Mouse (Mus musculus) adrenal gland, adult 18-20 months (tissue): ENCODE results near the gene Spata31d1a. TPM values are rescaled to one million over a fixed set of nuclear protein-coding genes. Genes with fewer than 3 reads are reported as not detected.

Source experiments
- DNase-seq, 2 experiments: peaks; one replicate each; pipeline ENCODE4 v3.0.0; 2021 to 2022; ENCODE audit warnings: low spot score in 2 of 2
- total RNA-seq, 2 experiments: library from RNA; stranded (reverse); gene quantifications; 1 replicate in 1 of 2; 2 replicates in 1 of 2; pipeline ENCODE4 v1.2.3; 2021

Spata31d1a gene
- total RNA-seq, 2 experiments from 2014 or later, result not detected

DNA sequence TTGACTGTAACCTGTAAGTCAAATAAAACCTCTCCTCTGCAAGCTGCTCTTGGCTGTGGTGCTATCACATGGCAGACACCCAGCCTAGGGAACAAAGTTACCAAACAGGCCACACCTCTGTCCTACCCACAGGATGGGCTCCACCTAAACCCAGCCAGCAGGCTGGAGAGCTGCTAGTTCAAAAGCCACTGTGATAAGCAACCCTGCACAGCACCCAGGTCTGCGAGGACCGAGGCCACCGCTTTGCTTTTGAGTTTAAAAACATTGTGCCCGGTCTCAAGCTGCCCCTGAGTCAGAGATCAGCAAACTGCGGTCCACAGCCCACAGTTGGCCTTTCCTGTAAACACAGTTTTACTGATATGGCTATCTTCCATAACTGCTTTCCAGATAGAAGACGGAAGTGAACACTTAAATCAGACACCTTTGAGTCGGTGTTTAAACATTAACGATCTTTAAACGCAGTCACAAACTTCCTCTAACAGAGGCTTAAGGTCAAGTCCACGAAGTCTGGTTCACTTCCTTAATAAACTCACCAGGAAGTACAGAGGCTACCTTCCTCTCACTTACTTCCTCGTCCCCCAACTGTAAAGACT, 41.5 kb downstream of the Spata31d1a start:
- DNase-seq, result no peak

DNA sequence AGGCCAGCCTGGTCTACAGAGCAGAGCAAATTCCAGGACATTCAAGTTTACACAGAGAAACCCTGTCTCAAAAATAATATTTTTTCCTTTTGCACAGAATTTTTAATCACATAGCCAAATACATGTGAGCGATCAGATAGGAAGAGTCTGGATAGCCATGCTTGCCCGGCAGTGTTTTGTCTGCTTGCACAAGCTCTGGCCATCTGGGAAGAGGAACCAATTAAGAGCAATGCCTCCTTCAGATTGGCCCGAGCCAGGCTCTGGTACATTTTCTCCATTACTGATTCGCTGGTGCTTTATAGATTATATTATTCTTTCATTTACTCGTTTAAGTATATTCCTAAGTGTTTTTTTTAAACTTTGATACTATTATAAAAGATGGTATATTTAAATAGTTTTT, 42.4 kb downstream of the Spata31d1a start:
- DNase-seq, result no peak

GRCm38 (mm10) chr13:59663939-59664712, 46.0 kb downstream of the Spata31d1a start:
- no peak for DNase-seq

GRCm38 (mm10) chr13:59661966-59662365, 48.2 kb downstream of the Spata31d1a start:
- DNase-seq, result no peak

DNA sequence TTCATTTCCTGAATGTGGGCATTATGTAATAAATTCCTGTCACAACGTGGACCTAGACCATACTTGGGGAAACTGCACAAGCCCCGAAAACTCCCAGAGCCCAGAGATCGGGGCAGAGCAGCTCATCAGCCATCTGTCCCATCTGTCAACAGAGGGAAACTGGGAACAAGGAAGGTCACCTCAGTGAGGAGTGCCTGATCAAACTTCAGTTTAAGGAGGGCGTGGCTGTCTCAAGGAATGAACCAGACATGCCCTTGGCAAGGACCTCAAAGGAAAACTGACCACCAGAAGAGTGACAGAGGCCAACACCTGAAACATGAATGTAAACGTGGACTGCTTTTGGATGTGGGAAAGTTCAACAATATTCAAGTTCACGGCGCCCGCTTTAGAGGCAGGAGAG, 48.7 kb downstream of the Spata31d1a start:
- no peak for DNase-seq

GRCm38 (mm10) chr13:59660371-59660770, 49.8 kb downstream of the Spata31d1a start:
- DNase-seq, result no peak

DNA sequence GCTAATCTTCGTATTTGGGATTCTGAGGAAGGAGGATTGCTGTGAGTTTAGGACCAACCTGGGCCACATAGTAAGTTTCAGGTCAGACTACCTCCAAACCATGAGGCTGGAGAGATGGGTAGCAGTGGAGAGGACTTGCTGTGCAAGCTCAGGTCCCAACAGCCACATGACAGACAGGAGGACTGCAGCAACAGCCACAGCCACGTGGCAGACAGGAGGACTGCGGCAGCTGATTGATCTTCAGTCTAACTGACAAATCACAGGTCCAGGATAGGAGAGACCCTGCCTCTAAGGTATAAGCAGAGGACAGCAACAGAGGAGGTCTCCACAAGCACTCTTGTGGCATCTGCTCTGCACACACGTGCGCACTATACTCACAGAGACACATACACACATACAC, 52.3 kb downstream of the Spata31d1a start:
- no peak for DNase-seq

- DNase-seq, result no peak
Observed at GRCm38 (mm10) chr13:59656975-59657388, 53.1 kb downstream of the Spata31d1a start.

DNA sequence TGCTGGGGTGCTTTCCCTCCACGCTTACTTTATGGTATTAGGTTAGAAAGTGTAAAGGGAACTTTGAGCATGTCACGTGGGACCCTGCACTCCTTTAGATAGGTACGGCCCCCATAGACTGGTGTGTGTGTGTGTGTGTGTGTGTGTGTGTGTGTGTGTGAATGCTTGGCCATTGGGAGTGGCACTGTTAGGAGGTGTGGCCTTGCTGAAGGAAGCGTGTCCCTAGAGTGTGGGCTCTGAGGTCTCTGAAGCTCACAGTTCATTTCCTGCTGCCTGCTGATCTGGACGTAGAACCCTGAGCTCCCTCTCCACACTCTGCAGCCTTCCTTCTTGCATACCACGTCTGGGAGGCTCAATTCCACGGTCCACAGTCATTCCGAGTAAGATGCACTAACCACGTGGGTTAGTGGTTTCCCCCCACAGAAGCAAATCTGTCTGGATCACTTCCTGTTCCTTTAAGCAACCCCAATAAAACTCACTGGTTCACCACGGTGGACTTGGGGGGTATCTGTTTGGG, 53.8 kb downstream of the Spata31d1a start:
- no peak for DNase-seq

DNA sequence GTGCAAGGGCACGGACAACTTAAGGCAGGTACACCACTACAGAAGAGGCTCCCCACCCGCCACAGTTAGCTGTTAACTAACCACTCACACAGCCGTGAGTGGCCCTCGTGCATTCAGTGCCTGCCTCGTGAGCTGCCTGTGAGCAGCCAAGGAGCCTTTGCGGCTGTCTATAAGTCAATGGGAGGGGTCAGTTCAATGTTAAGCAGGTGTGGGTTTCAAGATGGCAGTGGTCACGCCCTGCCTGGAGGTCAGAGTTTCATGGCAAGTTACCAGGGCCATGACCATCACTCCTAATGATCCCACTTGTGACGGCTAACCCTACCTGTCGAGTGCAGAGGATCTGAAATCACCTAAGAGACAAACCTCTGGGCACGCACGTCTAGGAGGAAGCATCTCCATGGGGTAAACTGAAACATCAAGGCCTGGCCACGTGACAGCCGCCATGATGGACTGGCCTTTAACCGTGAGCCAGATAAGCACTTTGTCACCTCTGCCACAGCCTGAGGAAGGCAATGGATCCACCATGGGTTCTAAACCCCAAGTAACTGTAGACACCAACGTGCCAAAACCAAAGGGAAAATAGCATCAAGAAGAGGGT, 54.3 kb downstream of the Spata31d1a start:
- DNase-seq, result no peak

DNA sequence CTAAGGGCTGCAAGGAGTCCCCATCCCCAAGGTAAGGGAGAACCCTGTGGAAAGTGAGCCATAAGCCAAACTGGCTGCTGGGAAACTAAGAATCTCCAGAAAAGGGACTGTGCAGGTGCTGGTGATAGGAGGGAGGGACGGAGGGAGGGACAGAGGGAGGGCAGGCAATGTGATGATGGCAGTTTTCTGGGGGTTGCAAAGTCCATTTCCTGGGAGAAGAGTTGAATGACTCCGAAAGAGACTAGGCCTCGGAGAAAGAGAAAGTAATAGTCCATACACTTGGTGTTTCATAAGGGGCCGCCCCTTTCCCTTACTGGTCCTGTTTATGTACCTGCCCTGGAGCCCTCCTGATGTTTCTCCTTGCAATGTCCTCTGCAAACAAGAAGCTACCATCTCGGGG, 55.7 kb downstream of the Spata31d1a start:
- DNase-seq, result no peak

- no peak for DNase-seq
Observed at GRCm38 (mm10) chr13:59653136-59653535, 57.0 kb downstream of the Spata31d1a start.

DNA sequence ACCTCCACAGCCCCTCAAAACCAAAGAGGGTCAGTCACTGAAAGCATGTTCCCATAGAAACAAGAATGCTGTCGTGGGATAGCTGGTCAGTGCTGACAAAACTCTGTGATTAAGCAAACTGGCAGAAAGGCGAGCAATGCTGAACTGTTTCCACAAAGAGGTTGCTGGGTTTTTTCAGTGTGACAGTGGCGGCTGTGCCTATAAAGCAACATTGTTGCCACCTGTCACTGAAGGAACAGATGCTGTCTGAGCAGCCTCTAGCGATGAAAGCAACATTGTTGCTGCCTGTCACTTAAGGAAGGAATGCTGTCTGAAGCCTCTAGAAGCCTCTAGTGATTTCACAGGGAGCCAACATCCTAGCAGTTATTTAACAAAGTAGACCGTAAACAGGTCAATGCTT, 57.5 kb downstream of the Spata31d1a start:
- no peak for DNase-seq

Other genes with a start within 250 kb of the Spata31d1a start
- 10 to 100 TPM; 35.6 to 46.0 TPM for gene Agtpbp1, start 125.1 kb downstream of the Spata31d1a start, total RNA-seq
- gene Naa35, start 125.1 kb downstream of the Spata31d1a start, total RNA-seq, result 10 to 100 TPM; 68.8 to 70.2 TPM
- gene Golm1, start 34.5 kb downstream of the Spata31d1a start, total RNA-seq, result 1 to 10 TPM; 4.9 to 8.2 TPM
- not detected for gene 4921517D22Rik, start 16.2 kb downstream of the Spata31d1a start, total RNA-seq
- gene Spata31d1b, start 2.0 kb upstream of the Spata31d1a start, total RNA-seq, result not detected
- gene Spata31d1d, start 21.4 kb upstream of the Spata31d1a start, total RNA-seq, result not detected
- not detected for gene 1700014D04Rik, start 36.4 kb upstream of the Spata31d1a start, total RNA-seq
- gene Isca1, start 59.5 kb upstream of the Spata31d1a start, total RNA-seq, result 100 to 1,000 TPM; 105 to 135 TPM
- not detected for gene Gm49354, start 71.9 kb upstream of the Spata31d1a start, total RNA-seq
- 10 to 100 TPM; 63.0 to 64.1 TPM for gene Tut7, start 112.8 kb upstream of the Spata31d1a start, total RNA-seq